Mouse (Mus musculus) MEL (cell line): ENCODE measurements around the gene Tec. TPM values are rescaled to one million over a fixed set of nuclear protein-coding genes. Genes with fewer than 3 reads are reported as not detected.

Experiments
- DNase-seq: peaks from one replicate; pipeline ENCODE4 v3.0.0; 2011; ENCODE audit warnings: low read depth, low spot score
- H3K27ac ChIP-seq: 2 replicates; pipeline ENCODE4 v1.5.1; 2012; ENCODE audit warnings: low read depth, mild to moderate bottlenecking, control low read depth, low read length, moderate library complexity; ENCODE audit not compliant: control insufficient read depth
- H3K27me3 ChIP-seq, 2 experiments: fragments of 150-350 bp in 1 of 2; sonication (generic) in 1 of 2; 2 replicates each; pipeline ENCODE4 v1.6.1; 2012; ENCODE audit warnings: low read length in 2 of 2, mild to moderate bottlenecking in 2 of 2, improper control_type of control experiment in 1 of 2, moderate library complexity in 1 of 2; ENCODE audit not compliant: insufficient read depth in 2 of 2, control insufficient read depth in 1 of 2
- H3K36me3 ChIP-seq, 2 experiments: 2 replicates each; pipeline ENCODE4 v1.6.1; 2012 to 2014; ENCODE audit warnings: low read length in 2 of 2, improper control_type of control experiment in 1 of 2, inconsistent platforms in 1 of 2, mild to moderate bottlenecking in 1 of 2; ENCODE audit not compliant: insufficient read depth in 2 of 2, control insufficient read depth in 1 of 2
- H3K4me1 ChIP-seq, 2 experiments: fragments of 150-350 bp in 1 of 2; sonication (generic) in 1 of 2; 2 replicates each; pipeline ENCODE4 v1.6.1; 2012; ENCODE audit warnings: low read length in 2 of 2, improper control_type of control experiment in 1 of 2, mild to moderate bottlenecking in 1 of 2; ENCODE audit not compliant: insufficient read depth in 2 of 2, control insufficient read depth in 1 of 2
- H3K4me3 ChIP-seq, 2 experiments: fragments of 150-350 bp in 1 of 2; sonication (generic) in 1 of 2; 2 replicates each; pipeline ENCODE4 v1.5.1; 2012; ENCODE audit warnings: low read depth in 2 of 2, low read length in 2 of 2, mild to moderate bottlenecking in 2 of 2, moderate library complexity in 2 of 2, control low read depth in 1 of 2, improper control_type of control experiment in 1 of 2; ENCODE audit not compliant: control insufficient read depth in 1 of 2, insufficient read depth in 1 of 2
- H3K79me2 ChIP-seq: 2 replicates; pipeline ENCODE4 v1.6.1; 2012; ENCODE audit warnings: mild to moderate bottlenecking, low read length, moderate library complexity; ENCODE audit not compliant: control insufficient read depth, poor library complexity, insufficient read depth
- H3K9ac ChIP-seq: 2 replicates; pipeline ENCODE4 v1.6.1; 2012; ENCODE audit warnings: low read depth, mild to moderate bottlenecking, control low read depth, low read length, moderate library complexity; ENCODE audit not compliant: control insufficient read depth, poor library complexity, severe bottlenecking
- H3K9me3 ChIP-seq: fragments of 150-350 bp; sonication (generic); replicated peaks from 2 replicates; pipeline ENCODE4 v1.6.1; 2012; ENCODE audit warnings: mild to moderate bottlenecking, low read length, improper control_type of control experiment, moderate library complexity; ENCODE audit not compliant: insufficient read depth
- EP300 ChIP-seq, 2 experiments: IDR thresholded peaks; 2 replicates each; pipeline ENCODE4 v1.6.1; 2011; ENCODE audit warnings: improper control_type of control experiment in 2 of 2, low read length in 2 of 2, low read depth in 1 of 2, mild to moderate bottlenecking in 1 of 2
- ETS1 ChIP-seq: IDR thresholded peaks from 2 replicates; pipeline ENCODE4 v1.6.1; 2012; ENCODE audit warnings: low read depth, mild to moderate bottlenecking, inconsistent platforms, low read length, improper control_type of control experiment, moderate library complexity
- GABPA ChIP-seq: IDR thresholded peaks from 2 replicates; pipeline ENCODE4 v1.6.1; 2012; ENCODE audit warnings: low read depth, mild to moderate bottlenecking, inconsistent platforms, low read length, improper control_type of control experiment, moderate library complexity
- GATA1 ChIP-seq: IDR thresholded peaks from 2 replicates; pipeline ENCODE4 v1.6.1; 2011; ENCODE audit warnings: low read depth, low read length, improper control_type of control experiment
- JUND ChIP-seq: IDR thresholded peaks from 2 replicates; pipeline ENCODE4 v1.6.1; 2011; ENCODE audit warnings: low read depth, mild to moderate bottlenecking, improper control_type of control experiment, low read length
- MAZ ChIP-seq: IDR thresholded peaks from 2 replicates; pipeline ENCODE4 v1.6.1; 2012; ENCODE audit warnings: low read depth, mild to moderate bottlenecking, inconsistent platforms, low read length, improper control_type of control experiment
- MXI1 ChIP-seq: IDR thresholded peaks from 2 replicates; pipeline ENCODE4 v1.6.1; 2011; ENCODE audit warnings: mild to moderate bottlenecking, low read depth, low read length, improper control_type of control experiment
- MYB ChIP-seq: IDR thresholded peaks from 2 replicates; pipeline ENCODE4 v1.6.1; 2011; ENCODE audit warnings: mild to moderate bottlenecking, low read depth, low read length, improper control_type of control experiment
- MYC ChIP-seq: IDR thresholded peaks from 2 replicates; pipeline ENCODE4 v1.6.1; 2011; ENCODE audit warnings: low read depth, mild to moderate bottlenecking, low read length, improper control_type of control experiment, moderate library complexity
- NELFE ChIP-seq: IDR thresholded peaks from 2 replicates; pipeline ENCODE4 v1.6.1; 2011; ENCODE audit warnings: low read depth, low read length, improper control_type of control experiment
- POLR2AphosphoS2 ChIP-seq: IDR thresholded peaks from 2 replicates; pipeline ENCODE4 v1.6.1; 2011; ENCODE audit warnings: low read length, improper control_type of control experiment
- POLR2AphosphoS5 ChIP-seq: IDR thresholded peaks from 2 replicates; pipeline ENCODE4 v1.6.1; 2012; ENCODE audit warnings: low read depth, borderline replicate concordance, mild to moderate bottlenecking, inconsistent platforms, low read length, moderate library complexity, mixed read lengths
- RCOR1 ChIP-seq: IDR thresholded peaks from 2 replicates; pipeline ENCODE4 v1.6.1; 2012; ENCODE audit warnings: low read depth, mild to moderate bottlenecking, inconsistent platforms, low read length, improper control_type of control experiment
- SIN3A ChIP-seq: IDR thresholded peaks from 2 replicates; pipeline ENCODE4 v1.6.1; 2012; ENCODE audit warnings: low read length, improper control_type of control experiment, inconsistent platforms
- SMC3 ChIP-seq: IDR thresholded peaks from 2 replicates; pipeline ENCODE4 v1.6.1; 2011; ENCODE audit warnings: low read depth, low read length, improper control_type of control experiment
- TBP ChIP-seq: IDR thresholded peaks from 2 replicates; pipeline ENCODE4 v1.8.0; 2011; ENCODE audit warnings: low read depth, low read length, improper control_type of control experiment
- TCF12 ChIP-seq: IDR thresholded peaks from 2 replicates; pipeline ENCODE4 v1.6.1; 2014; ENCODE audit warnings: low read depth, mild to moderate bottlenecking, inconsistent platforms, low read length, improper control_type of control experiment, moderate library complexity
- ZC3H11A ChIP-seq: IDR thresholded peaks from 2 replicates; pipeline ENCODE4 v1.6.1; 2012; ENCODE audit warnings: low read depth, mild to moderate bottlenecking, inconsistent platforms, low read length, improper control_type of control experiment
- ZNF384 ChIP-seq: IDR thresholded peaks from 2 replicates; pipeline ENCODE4 v1.6.1; 2012; ENCODE audit warnings: low read depth, mild to moderate bottlenecking, inconsistent platforms, low read length, improper control_type of control experiment
- polyA plus RNA-seq, 2 experiments: library from polyadenylated mRNA; stranded (reverse) in 1 of 2; unstranded in 1 of 2; fragments of >175 nt in 1 of 2; fragments of >200 nt in 1 of 2; gene quantifications; 2 replicates each; pipeline versions ENCODE4 v1.2.1 to v1.2.4; 2012; ENCODE audit warnings: low replicate concordance in 2 of 2, low read depth in 1 of 2; ENCODE audit not compliant: insufficient read length in 2 of 2, insufficient read depth in 1 of 2, missing spikeins in 1 of 2
- total RNA-seq: library from RNA; depleted of rRNA; stranded (reverse); fragments of 300-350 nt; gene quantifications from 2 replicates; pipeline ENCODE4 v1.2.3, GENCODE M21; 2012

The Tec gene
- total and polyA plus RNA-seq, 3 experiments = 44.8 to 61.1 TPM; not detected in 1

- Histone ChIP-seq H3K4me3 (no peak overlapping the region), H3K27ac (peak overlapping the region; percentile 64), H3K4me1 (peaks cover 0 to 11% of the 10 kb centered on the region in 2 experiments; a peak in 2 of 4 replicates), H3K9ac (no peak overlapping the region), H3K27me3 (no peaks in the 10 kb centered on the region), H3K79me2 (no peaks in the 10 kb centered on the region), H3K36me3 (peaks cover 20 to 46% of the 10 kb centered on the region in 2 experiments), H3K9me3 (no peaks in the 10 kb centered on the region)
- TF ChIP-seq SIN3A = 0 out of 2 replicates have a peak, but pooled peaks have one; percentile 20
- TF ChIP-seq SMC3 = no peak
- TF ChIP-seq ZNF384 = no peak
- TF ChIP-seq ZC3H11A = no peak
- 0 out of 2 replicates have a peak, but pooled peaks have one; percentile 27 for TF ChIP-seq POLR2AphosphoS2
- no peak for TF ChIP-seq TCF12
- TF ChIP-seq MXI1 = 0 out of 2 replicates have a peak, but pooled peaks have one; percentile 24
- no peak for DNase-seq
Measured at GRCm38 (mm10) chr5:72763546-72763945, 104.7 kb downstream of the Tec start.

DNA sequence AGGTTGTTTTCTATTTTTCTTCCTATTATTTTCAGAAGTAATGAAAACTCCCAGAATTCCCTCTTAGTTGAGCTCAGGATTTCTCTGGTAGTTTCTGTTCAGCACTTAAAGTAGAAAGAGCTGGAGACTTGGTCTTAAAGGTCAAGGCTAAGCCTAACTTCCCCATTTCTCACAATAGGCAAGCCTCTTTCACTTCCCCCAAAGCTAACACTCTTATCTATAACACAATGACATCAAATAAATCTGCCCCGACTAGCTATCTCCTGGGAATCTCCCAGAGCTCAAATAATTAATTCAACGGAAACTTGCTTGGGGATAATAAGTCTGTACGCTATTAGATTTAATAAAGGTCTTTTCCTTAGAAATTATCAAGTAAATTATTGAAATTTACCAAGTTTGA is 105.3 kb downstream of the Tec start:
- Histone ChIP-seq H3K9ac (no peak overlapping the region), H3K36me3 (peaks cover 20 to 46% of the 10 kb centered on the region in 2 experiments), H3K9me3 (no peaks in the 10 kb centered on the region), H3K27ac (peak overlapping the region; percentile 64), H3K27me3 (no peaks in the 10 kb centered on the region), H3K4me1 (peaks cover 0 to 11% of the 10 kb centered on the region in 2 experiments; a peak in 2 of 4 replicates), H3K79me2 (no peaks in the 10 kb centered on the region), H3K4me3 (no peak overlapping the region)
- TF ChIP-seq TBP = no peak
- no peak for TF ChIP-seq ZC3H11A
- no peak for TF ChIP-seq SMC3
- peak; percentile 80 to 91 for TF ChIP-seq EP300 (IDR thresholded peaks at IDR 0.05; ENCODE audit: low read depth in 1 of 2, low read length in 2 of 2)
- peak; percentile 39 for TF ChIP-seq SIN3A
- TF ChIP-seq POLR2AphosphoS5 = no peak
- peak; percentile 72 for TF ChIP-seq ETS1
- no peak for TF ChIP-seq MYB
- peak; percentile 71 for TF ChIP-seq TCF12
- TF ChIP-seq RCOR1 = peak; percentile 94
- no peak for TF ChIP-seq GABPA
- peak; percentile 93 for TF ChIP-seq GATA1
- TF ChIP-seq ZNF384 = no peak
- DNase-seq = peak; percentile 70

GRCm38 (mm10) chr5:72761758-72762157 is 106.5 kb downstream of the Tec start:
- no peaks in the 10 kb centered on the region for H3K9me3 ChIP-seq
- H3K79me2 ChIP-seq = no peaks in the 10 kb centered on the region
- DNase-seq = no peak
- H3K4me3 ChIP-seq = no peak overlapping the region
- H3K27me3 ChIP-seq = no peaks in the 10 kb centered on the region
- no peak overlapping the region for H3K27ac ChIP-seq
- peaks cover 20 to 43% of the 10 kb centered on the region in 2 experiments for H3K36me3 ChIP-seq
- no peak overlapping the region for H3K9ac ChIP-seq
- TF ChIP-seq NELFE (no peak), MAZ (no peak), MYC (no peak), JUND (no peak)
- peaks cover 0 to 11% of the 10 kb centered on the region in 2 experiments; a peak in 2 of 4 replicates for H3K4me1 ChIP-seq
